Mouse (Mus musculus) adrenal gland, postnatal 4 days (tissue): ENCODE data around the gene Daxx. TPM values are rescaled to one million over a fixed set of nuclear protein-coding genes. Genes with fewer than 3 reads are reported as not detected.
A peak's percentile ranks its signal among the peaks of the same experiment; 100 is the strongest.
"Not testable (repeated sequence)": the region's sequence is repeated elsewhere in the genome, so short reads cannot be mapped to it uniquely, and the experiment has no call there.

Experiments used
- DNase-seq, 2 experiments: peaks; one replicate each; pipeline ENCODE4 v3.0.0; 2021 to 2022; ENCODE audit warnings: low spot score in 2 of 2, mixed read lengths in 2 of 2
- total RNA-seq, 2 experiments: library from RNA; stranded (reverse); gene quantifications; 2 replicates each; pipeline ENCODE4 v1.2.3; 2021

Gene Daxx
- total RNA-seq, 2 experiments from 2014 or later: 34.7 to 37.8 TPM

GRCm38 (mm10) chr17:33940206-33940805 lies 31.1 kb downstream of the Daxx start, which contains the start of the genes Pfdn6 and Wdr46:
Pfdn6 (minus strand) TSS chr17:33940343.
Wdr46 (plus strand) TSS chr17:33940660.
- peak; percentile 62 to 69 for DNase-seq

GRCm38 (mm10) chr17:33940981-33941380 lies 31.8 kb downstream of the Daxx start:
- no peak for DNase-seq

- DNase-seq: no peak
These were observed 32.2 kb downstream of the Daxx start for GRCm38 (mm10) chr17:33941381-33941780.

GRCm38 (mm10) chr17:33943454-33943853 lies 34.2 kb downstream of the Daxx start:
- no peak for DNase-seq

GRCm38 (mm10) chr17:33947430-33948089 lies 38.3 kb downstream of the Daxx start:
- DNase-seq: no peak

- no peak for DNase-seq
These were observed 39.1 kb downstream of the Daxx start for GRCm38 (mm10) chr17:33948090-33948904.

GRCm38 (mm10) chr17:33948905-33949537 lies 39.8 kb downstream of the Daxx start:
- no peak for DNase-seq

- DNase-seq: no peak
These were observed 41.0 kb downstream of the Daxx start for GRCm38 (mm10) chr17:33950131-33950625.

- DNase-seq: peak; percentile 57 to 70
These were observed 42.1 kb downstream of the Daxx start, which contains the start of gene B3galt4 for GRCm38 (mm10) chr17:33951021-33951946. B3galt4 (minus strand) TSS chr17:33951488.

GRCm38 (mm10) chr17:33952015-33952414 lies 42.8 kb downstream of the Daxx start:
- not testable (repeated sequence) for DNase-seq

GRCm38 (mm10) chr17:33952879-33953278 lies 43.7 kb downstream of the Daxx start:
- DNase-seq: no peak

GRCm38 (mm10) chr17:33953310-33953709 lies 44.1 kb downstream of the Daxx start:
- no peak for DNase-seq

GRCm38 (mm10) chr17:33953961-33954565 lies 44.8 kb downstream of the Daxx start:
- DNase-seq: no peak

GRCm38 (mm10) chr17:33954646-33955554 lies 45.7 kb downstream of the Daxx start:
- peak in 1 of 2 experiments; percentile 28 for DNase-seq

- DNase-seq: peak; percentile 78 to 82
These were observed 46.5 kb downstream of the Daxx start, which contains the start of the genes Vps52 and Rps18 for GRCm38 (mm10) chr17:33955555-33956214. Vps52 (plus strand) TSS chr17:33955812. Rps18 (minus strand) TSS chr17:33956001.

GRCm38 (mm10) chr17:33956336-33956735 lies 47.1 kb downstream of the Daxx start:
- DNase-seq: no peak

- no peak for DNase-seq
These were observed 48.3 kb downstream of the Daxx start for GRCm38 (mm10) chr17:33957493-33957892.

GRCm38 (mm10) chr17:33958451-33958850 lies 49.2 kb downstream of the Daxx start:
- no peak for DNase-seq
